Mouse (Mus musculus) neural tube, embryonic 15.5 days (tissue): ENCODE data around the gene Palm2. TPM values are rescaled to one million over a fixed set of nuclear protein-coding genes. Genes with fewer than 3 reads are reported as not detected.

Experiments used
- ATAC-seq: fragments of 200-750 bp; cut with Nextera tagmentation; 2 replicates; pipeline ENCODE4 v1.8.0; 2017; ENCODE audit warnings: mild to moderate bottlenecking, moderate TSS enrichment, moderate library complexity; ENCODE audit not compliant: low FRiP score
- H3K27ac ChIP-seq: fragments of 300-500 bp; sonication (generic); replicated peaks from 2 replicates; pipeline ENCODE4 v1.5.1; 2015; ENCODE audit warnings: mild to moderate bottlenecking, inconsistent platforms
- H3K27me3 ChIP-seq: fragments of 300-500 bp; sonication (generic); replicated peaks from 2 replicates; pipeline ENCODE4 v1.6.1; 2015; ENCODE audit warnings: inconsistent platforms
- H3K36me3 ChIP-seq: fragments of 300-500 bp; sonication (generic); 2 replicates; pipeline ENCODE4 v1.6.1; 2015; ENCODE audit warnings: inconsistent platforms
- H3K4me1 ChIP-seq: fragments of 300-500 bp; sonication (generic); 2 replicates; pipeline ENCODE4 v1.6.1; 2015; ENCODE audit warnings: inconsistent platforms
- H3K4me2 ChIP-seq: fragments of 300-500 bp; sonication (generic); 2 replicates; pipeline ENCODE4 v1.6.1; 2015; ENCODE audit warnings: inconsistent platforms, mild to moderate bottlenecking, moderate library complexity
- H3K4me3 ChIP-seq: fragments of 300-500 bp; sonication (generic); replicated peaks from 2 replicates; pipeline ENCODE4 v1.5.1; 2015; ENCODE audit warnings: mild to moderate bottlenecking, inconsistent platforms
- H3K9ac ChIP-seq: fragments of 300-500 bp; sonication (generic); replicated peaks from 2 replicates; pipeline ENCODE4 v1.6.1; 2015; ENCODE audit warnings: mild to moderate bottlenecking, inconsistent platforms
- H3K9me3 ChIP-seq: fragments of 300-500 bp; sonication (generic); replicated peaks from 2 replicates; pipeline ENCODE4 v1.6.1; 2016; ENCODE audit warnings: inconsistent platforms
- WGBS: fragments of 180-500 bp; shearing (Covaris S2); methylation state at CpG from one replicate; pipeline ENCODE4 v1.1.7; 2015; ENCODE audit warnings: mixed read lengths; 5-methylcytosine and 5-hydroxymethylcytosine counted together
- polyA plus RNA-seq: library from polyadenylated mRNA; unstranded; fragments of >200 nt; fragmentation: Nextera tagmentation; extraction: Ambion mirVana; gene quantifications from 2 replicates; pipeline ENCODE4 v1.2.1, GENCODE M21; 2015

Gene Palm2
- polyA plus RNA-seq, 1 experiment from 2014 or later = 16.9 TPM

GRCm38 (mm10) chr4:57750651-57751050 is 316.6 kb downstream of the Palm2 start:
- Histone ChIP-seq H3K36me3 (no peaks in the 10 kb centered on the region), H3K27me3 (no peaks in the 10 kb centered on the region), H3K4me3 (no peak overlapping the region), H3K9ac (no peak overlapping the region), H3K4me2 (no peak overlapping the region), H3K27ac (no peak overlapping the region), H3K4me1 (no peaks in the 10 kb centered on the region), H3K9me3 (no peaks in the 10 kb centered on the region)
- no peak for ATAC-seq
- WGBS = 68% methylated on average over 4 of the region's 4 CpGs

GRCm38 (mm10) chr4:57751054-57751453 is 317.0 kb downstream of the Palm2 start:
- WGBS = 63% methylated on average over 4 of the region's 4 CpGs
- Histone ChIP-seq H3K36me3 (no peaks in the 10 kb centered on the region), H3K9me3 (no peaks in the 10 kb centered on the region), H3K4me1 (no peaks in the 10 kb centered on the region), H3K27me3 (no peaks in the 10 kb centered on the region), H3K27ac (no peak overlapping the region), H3K4me3 (no peak overlapping the region), H3K9ac (no peak overlapping the region), H3K4me2 (no peak overlapping the region)
- no peak for ATAC-seq

- Histone ChIP-seq H3K9ac (no peak overlapping the region), H3K4me1 (no peaks in the 10 kb centered on the region), H3K4me3 (no peak overlapping the region), H3K9me3 (no peaks in the 10 kb centered on the region), H3K27me3 (no peaks in the 10 kb centered on the region), H3K36me3 (no peaks in the 10 kb centered on the region), H3K4me2 (no peak overlapping the region), H3K27ac (no peak overlapping the region)
- WGBS = 84% methylated on average over 11 of the region's 11 CpGs
- ATAC-seq = no peak
Observed at GRCm38 (mm10) chr4:57751566-57751965, 317.5 kb downstream of the Palm2 start.

GRCm38 (mm10) chr4:57755085-57755484 is 321.0 kb downstream of the Palm2 start:
- Histone ChIP-seq H3K27me3 (no peaks in the 10 kb centered on the region), H3K9ac (no peak overlapping the region), H3K4me3 (no peak overlapping the region), H3K4me2 (no peak overlapping the region), H3K4me1 (peaks cover 5% of the 10 kb centered on the region; the same call in 1 of the 2 replicates), H3K36me3 (no peaks in the 10 kb centered on the region), H3K27ac (no peak overlapping the region), H3K9me3 (no peaks in the 10 kb centered on the region)
- WGBS = 89% methylated on average over 11 of the region's 11 CpGs
- no peak for ATAC-seq

- Histone ChIP-seq H3K9me3 (no peaks in the 10 kb centered on the region), H3K27ac (no peak overlapping the region), H3K4me3 (no peak overlapping the region), H3K4me2 (no peak overlapping the region), H3K36me3 (no peaks in the 10 kb centered on the region), H3K27me3 (no peaks in the 10 kb centered on the region), H3K9ac (no peak overlapping the region), H3K4me1 (peaks cover 5% of the 10 kb centered on the region; the same call in 1 of the 2 replicates)
- 53% methylated on average over 11 of the region's 11 CpGs for WGBS
- no peak for ATAC-seq
Observed at GRCm38 (mm10) chr4:57757997-57758396, 323.9 kb downstream of the Palm2 start.

Other genes starting within 250 kb of the Palm2 start
- gene Ptpn3, start 132.4 kb upstream of the Palm2 start, polyA plus RNA-seq = 3.9 and 5.0 TPM in 2 replicates
- gene Pakap, start 133.9 kb downstream of the Palm2 start, polyA plus RNA-seq = 10.4 and 15.8 TPM in 2 replicates